Mouse (Mus musculus) MEL (cell line): ENCODE measurements around the gene Sap30l. TPM values are rescaled to one million over a fixed set of nuclear protein-coding genes. Genes with fewer than 3 reads are reported as not detected.

ENCODE experiments used
- DNase-seq: peaks from one replicate; pipeline ENCODE4 v3.0.0; 2011; ENCODE audit warnings: low read depth, low spot score
- H3K27ac ChIP-seq: 2 replicates; pipeline ENCODE4 v1.5.1; 2012; ENCODE audit warnings: low read depth, mild to moderate bottlenecking, control low read depth, low read length, moderate library complexity; ENCODE audit not compliant: control insufficient read depth
- H3K27me3 ChIP-seq, 2 experiments: fragments of 150-350 bp in 1 of 2; sonication (generic) in 1 of 2; 2 replicates each; pipeline ENCODE4 v1.6.1; 2012; ENCODE audit warnings: low read length in 2 of 2, mild to moderate bottlenecking in 2 of 2, improper control_type of control experiment in 1 of 2, moderate library complexity in 1 of 2; ENCODE audit not compliant: insufficient read depth in 2 of 2, control insufficient read depth in 1 of 2
- H3K36me3 ChIP-seq, 2 experiments: 2 replicates each; pipeline ENCODE4 v1.6.1; 2012 to 2014; ENCODE audit warnings: low read length in 2 of 2, improper control_type of control experiment in 1 of 2, inconsistent platforms in 1 of 2, mild to moderate bottlenecking in 1 of 2; ENCODE audit not compliant: insufficient read depth in 2 of 2, control insufficient read depth in 1 of 2
- H3K4me1 ChIP-seq, 2 experiments: fragments of 150-350 bp in 1 of 2; sonication (generic) in 1 of 2; 2 replicates each; pipeline ENCODE4 v1.6.1; 2012; ENCODE audit warnings: low read length in 2 of 2, improper control_type of control experiment in 1 of 2, mild to moderate bottlenecking in 1 of 2; ENCODE audit not compliant: insufficient read depth in 2 of 2, control insufficient read depth in 1 of 2
- H3K4me3 ChIP-seq, 2 experiments: fragments of 150-350 bp in 1 of 2; sonication (generic) in 1 of 2; 2 replicates each; pipeline ENCODE4 v1.5.1; 2012; ENCODE audit warnings: low read depth in 2 of 2, low read length in 2 of 2, mild to moderate bottlenecking in 2 of 2, moderate library complexity in 2 of 2, control low read depth in 1 of 2, improper control_type of control experiment in 1 of 2; ENCODE audit not compliant: control insufficient read depth in 1 of 2, insufficient read depth in 1 of 2
- H3K79me2 ChIP-seq: 2 replicates; pipeline ENCODE4 v1.6.1; 2012; ENCODE audit warnings: mild to moderate bottlenecking, low read length, moderate library complexity; ENCODE audit not compliant: control insufficient read depth, poor library complexity, insufficient read depth
- H3K9ac ChIP-seq: 2 replicates; pipeline ENCODE4 v1.6.1; 2012; ENCODE audit warnings: low read depth, mild to moderate bottlenecking, control low read depth, low read length, moderate library complexity; ENCODE audit not compliant: control insufficient read depth, poor library complexity, severe bottlenecking
- H3K9me3 ChIP-seq: fragments of 150-350 bp; sonication (generic); replicated peaks from 2 replicates; pipeline ENCODE4 v1.6.1; 2012; ENCODE audit warnings: mild to moderate bottlenecking, low read length, improper control_type of control experiment, moderate library complexity; ENCODE audit not compliant: insufficient read depth
- CHD2 ChIP-seq: IDR thresholded peaks from 2 replicates; pipeline ENCODE4 v1.6.1; 2011; ENCODE audit warnings: low read length, improper control_type of control experiment
- CTCF ChIP-seq, 3 experiments: IDR thresholded peaks in 2 of 3; conservative IDR thresholded peaks in 1 of 3; 2 replicates each; pipeline ENCODE4 v1.5.1; 2011 to 2012; ENCODE audit warnings: low read length in 3 of 3, low read depth in 2 of 3, mild to moderate bottlenecking in 2 of 3, improper control_type of control experiment in 1 of 3, inconsistent platforms in 1 of 3, mixed read lengths in 1 of 3, moderate library complexity in 1 of 3; ENCODE audit not compliant: control insufficient read depth in 1 of 3, insufficient read depth in 1 of 3, poor library complexity in 1 of 3, severe bottlenecking in 1 of 3
- E2F4 ChIP-seq: IDR thresholded peaks from 2 replicates; pipeline ENCODE4 v1.6.1; 2011; ENCODE audit warnings: low read depth, low read length, improper control_type of control experiment, borderline replicate concordance
- ELF1 ChIP-seq: IDR thresholded peaks from 2 replicates; pipeline ENCODE4 v1.6.1; 2014; ENCODE audit warnings: low read depth, mild to moderate bottlenecking, inconsistent platforms, low read length, improper control_type of control experiment, moderate library complexity
- ETS1 ChIP-seq: IDR thresholded peaks from 2 replicates; pipeline ENCODE4 v1.6.1; 2012; ENCODE audit warnings: low read depth, mild to moderate bottlenecking, inconsistent platforms, low read length, improper control_type of control experiment, moderate library complexity
- HCFC1 ChIP-seq: IDR thresholded peaks from 2 replicates; pipeline ENCODE4 v1.6.1; 2012; ENCODE audit warnings: low read depth, mild to moderate bottlenecking, inconsistent platforms, low read length, improper control_type of control experiment, moderate library complexity
- JUND ChIP-seq: IDR thresholded peaks from 2 replicates; pipeline ENCODE4 v1.6.1; 2011; ENCODE audit warnings: low read depth, mild to moderate bottlenecking, improper control_type of control experiment, low read length
- KAT2A ChIP-seq: conservative IDR thresholded peaks from 2 replicates; pipeline ENCODE4 v1.6.1; 2012; ENCODE audit warnings: low read depth, low read length, improper control_type of control experiment, inconsistent platforms
- MAFK ChIP-seq: IDR thresholded peaks from 2 replicates; pipeline ENCODE4 v1.6.1; 2011; ENCODE audit warnings: low read depth, mild to moderate bottlenecking, low read length, improper control_type of control experiment, borderline replicate concordance
- MAZ ChIP-seq: IDR thresholded peaks from 2 replicates; pipeline ENCODE4 v1.6.1; 2012; ENCODE audit warnings: low read depth, mild to moderate bottlenecking, inconsistent platforms, low read length, improper control_type of control experiment
- MYB ChIP-seq: IDR thresholded peaks from 2 replicates; pipeline ENCODE4 v1.6.1; 2011; ENCODE audit warnings: mild to moderate bottlenecking, low read depth, low read length, improper control_type of control experiment
- MYC ChIP-seq: IDR thresholded peaks from 2 replicates; pipeline ENCODE4 v1.6.1; 2011; ENCODE audit warnings: low read depth, mild to moderate bottlenecking, low read length, improper control_type of control experiment, moderate library complexity
- RAD21 ChIP-seq: IDR thresholded peaks from 2 replicates; pipeline ENCODE4 v1.6.1; 2011; ENCODE audit warnings: mild to moderate bottlenecking, low read depth, low read length, improper control_type of control experiment
- SMC3 ChIP-seq: IDR thresholded peaks from 2 replicates; pipeline ENCODE4 v1.6.1; 2011; ENCODE audit warnings: low read depth, low read length, improper control_type of control experiment
- TBP ChIP-seq: IDR thresholded peaks from 2 replicates; pipeline ENCODE4 v1.8.0; 2011; ENCODE audit warnings: low read depth, low read length, improper control_type of control experiment
- USF1 ChIP-seq: IDR thresholded peaks from 2 replicates; pipeline ENCODE4 v1.6.1; 2014; ENCODE audit warnings: low read depth, mild to moderate bottlenecking, inconsistent platforms, low read length, improper control_type of control experiment, moderate library complexity
- ZC3H11A ChIP-seq: IDR thresholded peaks from 2 replicates; pipeline ENCODE4 v1.6.1; 2012; ENCODE audit warnings: low read depth, mild to moderate bottlenecking, inconsistent platforms, low read length, improper control_type of control experiment
- ZKSCAN1 ChIP-seq: IDR thresholded peaks from 2 replicates; pipeline ENCODE4 v1.6.1; 2012; ENCODE audit warnings: low read depth, mild to moderate bottlenecking, inconsistent platforms, low read length, improper control_type of control experiment, moderate library complexity
- polyA plus RNA-seq, 2 experiments: library from polyadenylated mRNA; stranded (reverse) in 1 of 2; unstranded in 1 of 2; fragments of >175 nt in 1 of 2; fragments of >200 nt in 1 of 2; gene quantifications; 2 replicates each; pipeline versions ENCODE4 v1.2.1 to v1.2.4; 2012; ENCODE audit warnings: low replicate concordance in 2 of 2, low read depth in 1 of 2; ENCODE audit not compliant: insufficient read length in 2 of 2, insufficient read depth in 1 of 2, missing spikeins in 1 of 2
- total RNA-seq: library from RNA; depleted of rRNA; stranded (reverse); fragments of 300-350 nt; gene quantifications from 2 replicates; pipeline ENCODE4 v1.2.3, GENCODE M21; 2012

The Sap30l gene
- total and polyA plus RNA-seq, 3 experiments: 40.2 to 52.5 TPM; not detected in 1

GRCm38 (mm10) chr11:57787913-57788312, 13.5 kb upstream of the Sap30l start:
- no peaks in the 10 kb centered on the region for H3K27me3 ChIP-seq
- peak; percentile 75 for TF ChIP-seq SMC3
- TF ChIP-seq E2F4: no peak
- TF ChIP-seq TBP: no peak
- TF ChIP-seq CTCF (IDR thresholded peaks at IDR 0.05 in 2 of 3, conservative IDR thresholded peaks at IDR 0.05 in 1 of 3; ENCODE audit: control insufficient read depth in 1 of 3, insufficient read depth in 1 of 3, low read depth in 2 of 3, low read length in 3 of 3, poor library complexity in 1 of 3, severe bottlenecking in 1 of 3): peak; percentile 71 to 79 (median 77)
- no peak for TF ChIP-seq MYC
- no peak for TF ChIP-seq CHD2
- no peak for TF ChIP-seq ZKSCAN1
- no peak for TF ChIP-seq USF1
- TF ChIP-seq MAFK: no peak
- peak; percentile 54 for TF ChIP-seq ZC3H11A
- 0 out of 2 replicates have a peak, but pooled peaks have one; percentile 10 for TF ChIP-seq HCFC1
- no peak for TF ChIP-seq MAZ
- TF ChIP-seq ELF1: no peak
- TF ChIP-seq ETS1: no peak
- peak; percentile 63 for TF ChIP-seq RAD21
- peak; percentile 82 for DNase-seq

GRCm38 (mm10) chr11:57790866-57791535, 10.4 kb upstream of the Sap30l start:
- Histone ChIP-seq H3K4me3 (no peak overlapping the region), H3K27ac (no peak overlapping the region), H3K4me1 (no peaks in the 10 kb centered on the region), H3K9ac (no peak overlapping the region), H3K36me3 (no peaks in the 10 kb centered on the region)
- TF ChIP-seq TBP (no peak), MYB (no peak), MAFK (peak; percentile 58; the same call in 1 of the 2 replicates), JUND (no peak), USF1 (no peak), KAT2A (no peak)
- TF ChIP-seq, all 39 proteins: peak for 1
- DNase-seq: no peak
- peaks cover 0 to 2% of the 10 kb centered on the region in 2 experiments; a peak in 1 of 4 replicates for H3K27me3 ChIP-seq
- H3K79me2 ChIP-seq: no peaks in the 10 kb centered on the region
- no peaks in the 10 kb centered on the region for H3K9me3 ChIP-seq

More at GRCm38 (mm10) chr11:57787913-57788312, 13.5 kb upstream of the Sap30l start:
- Histone ChIP-seq H3K36me3 (no peaks in the 10 kb centered on the region), H3K4me3 (no peak overlapping the region), H3K9ac (no peak overlapping the region), H3K79me2 (no peaks in the 10 kb centered on the region), H3K9me3 (no peaks in the 10 kb centered on the region), H3K4me1 (no peaks in the 10 kb centered on the region), H3K27ac (no peak overlapping the region)
